Mouse (Mus musculus): ENCODE results near the gene Pkmyt1.
"Not testable (repeated sequence)": the region's sequence is repeated elsewhere in the genome, so short reads cannot be mapped to it uniquely, and the experiment has no call there.

The Pkmyt1 gene

DNA sequence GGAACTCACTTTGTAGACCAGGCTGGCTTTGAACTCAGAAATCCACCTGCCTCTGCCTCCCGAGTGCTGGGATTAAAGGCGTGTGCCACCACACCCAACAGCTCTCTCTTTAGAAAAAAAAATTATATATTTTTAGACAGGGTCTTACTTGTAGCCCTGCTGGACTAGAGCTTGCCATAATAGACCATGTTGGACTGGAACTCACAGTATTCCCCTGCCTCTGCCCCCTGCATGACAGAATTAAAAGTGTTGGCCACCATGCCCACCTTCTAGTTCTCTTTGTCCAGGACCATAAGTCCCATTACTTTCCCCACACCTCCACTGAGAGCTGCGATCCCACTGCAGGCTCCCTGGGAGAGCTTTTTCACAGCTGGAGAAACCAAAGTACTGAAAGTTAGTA is 21.3 kb downstream of the Pkmyt1 start:
- no peak for DNase-seq (ENCODE audit: low read depth, low spot score)

DNA sequence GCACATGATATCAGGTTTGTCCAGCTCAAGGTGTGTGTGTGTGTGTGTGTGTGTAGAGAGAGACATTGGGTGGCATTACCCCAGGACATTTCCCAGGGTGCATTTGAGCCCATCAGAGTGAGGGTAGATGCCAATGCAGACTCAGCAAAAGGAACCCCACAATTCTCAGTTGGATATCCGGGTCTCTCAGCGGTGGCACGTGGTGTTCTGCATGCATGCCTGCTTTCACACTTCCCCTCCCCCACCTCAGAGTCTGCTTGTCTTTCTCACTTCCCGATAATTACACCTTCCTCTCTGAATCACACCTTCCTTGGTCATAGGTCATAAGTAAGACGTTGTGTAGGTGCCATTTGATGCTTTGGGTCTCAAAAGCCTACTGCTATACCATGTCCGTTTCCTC is 21.9 kb downstream of the Pkmyt1 start:
- DNase-seq (ENCODE audit: low read depth, low spot score): no peak

DNA sequence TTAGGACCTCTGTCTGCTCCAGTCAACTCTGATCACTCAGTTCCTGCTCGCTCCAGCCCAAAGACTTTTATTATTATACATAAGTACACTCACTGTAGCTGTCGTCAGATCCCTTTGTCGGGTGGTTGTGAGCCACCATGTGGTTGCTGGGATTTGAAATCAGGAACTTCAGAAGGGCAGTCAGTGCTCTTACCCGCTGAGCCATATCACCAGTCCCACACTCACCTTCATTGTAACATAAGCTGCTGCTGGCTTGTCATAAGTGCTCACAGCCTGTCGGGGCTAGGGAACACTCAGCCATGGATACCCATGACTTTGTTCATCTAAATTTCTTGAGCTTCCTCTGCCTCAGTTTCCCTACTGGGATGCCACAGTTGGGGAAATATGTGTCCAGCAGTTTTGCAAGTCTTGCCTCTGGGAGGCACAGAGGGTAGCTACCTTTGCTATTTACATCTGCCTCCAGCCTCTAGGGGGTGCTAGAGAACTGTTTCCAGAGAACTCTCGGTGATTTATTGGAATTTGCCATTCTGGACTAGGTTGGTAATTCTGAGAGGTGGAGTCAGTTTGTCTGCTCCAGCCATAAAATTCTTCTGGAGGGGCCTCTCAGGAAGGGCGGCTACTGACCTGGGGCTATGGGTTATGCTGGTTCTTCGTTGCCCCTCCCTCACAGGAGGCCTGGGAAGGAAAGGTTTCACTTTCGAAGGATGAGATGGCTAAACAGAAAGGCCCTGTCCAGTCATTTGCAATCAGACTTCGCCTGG is 22.7 kb downstream of the Pkmyt1 start:
- peak; percentile 93 for DNase-seq (ENCODE audit: low read depth, low spot score)

DNA sequence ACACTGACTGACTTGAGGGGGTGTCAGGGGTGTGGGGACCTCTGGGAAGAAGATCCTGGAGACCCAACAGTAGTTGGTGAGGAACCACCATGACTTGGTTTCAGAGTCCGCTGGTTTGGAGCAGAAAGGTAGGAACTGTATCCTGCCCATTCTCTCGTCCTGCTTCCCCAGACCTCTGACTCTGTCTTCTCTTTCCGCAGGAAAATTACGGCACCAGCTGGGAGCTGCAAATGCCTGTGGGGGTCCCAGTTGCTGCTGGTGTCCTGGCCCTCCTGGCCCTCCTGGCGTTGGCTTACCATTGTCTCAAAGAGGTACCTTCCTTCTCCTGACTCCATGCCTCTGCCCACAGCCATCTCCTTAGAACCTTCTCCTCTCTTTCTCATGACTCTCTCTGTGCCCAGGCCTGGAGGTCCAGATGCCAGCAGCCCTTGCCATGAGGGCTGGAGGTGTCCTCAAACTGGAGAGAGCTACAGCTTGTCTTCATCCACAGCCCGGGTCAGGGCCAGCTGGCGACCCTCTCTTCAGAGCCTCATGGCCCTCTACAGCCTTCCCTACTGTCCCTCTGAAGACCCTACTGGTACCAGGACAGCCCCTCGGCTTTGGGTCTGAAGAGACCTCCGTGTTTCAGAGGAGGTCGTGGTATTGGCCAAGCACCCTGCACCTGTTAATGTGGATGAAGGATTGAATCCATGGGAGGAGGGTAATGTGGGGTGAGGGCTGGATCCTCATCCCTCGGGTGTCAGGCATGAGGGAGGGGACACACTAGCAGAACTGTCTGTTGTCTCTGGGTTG is 23.5 kb downstream of the Pkmyt1 start:
- no peak for DNase-seq (ENCODE audit: low read depth, low spot score)

DNA sequence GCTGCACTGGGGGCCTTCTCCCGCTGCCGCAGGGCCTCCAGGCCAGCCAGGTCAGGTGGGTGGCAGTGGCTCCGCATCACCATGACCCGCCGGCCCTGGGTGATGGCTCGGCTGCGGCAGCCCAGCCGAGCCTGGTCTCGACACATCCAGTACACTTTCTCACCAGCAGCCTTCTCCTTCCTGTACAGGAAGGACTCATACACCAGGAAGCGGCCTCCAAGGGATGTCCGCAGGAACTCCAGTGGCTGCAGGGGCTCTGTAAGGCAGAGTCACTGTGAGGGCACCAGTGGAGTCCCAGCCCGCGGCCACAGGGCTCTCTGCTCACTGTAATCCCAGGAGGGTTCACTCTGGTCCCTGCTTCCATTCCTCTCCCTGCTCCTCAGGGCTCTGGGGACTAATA is 29.6 kb downstream of the Pkmyt1 start:
- no peak for DNase-seq (ENCODE audit: low read depth, low spot score)

DNA sequence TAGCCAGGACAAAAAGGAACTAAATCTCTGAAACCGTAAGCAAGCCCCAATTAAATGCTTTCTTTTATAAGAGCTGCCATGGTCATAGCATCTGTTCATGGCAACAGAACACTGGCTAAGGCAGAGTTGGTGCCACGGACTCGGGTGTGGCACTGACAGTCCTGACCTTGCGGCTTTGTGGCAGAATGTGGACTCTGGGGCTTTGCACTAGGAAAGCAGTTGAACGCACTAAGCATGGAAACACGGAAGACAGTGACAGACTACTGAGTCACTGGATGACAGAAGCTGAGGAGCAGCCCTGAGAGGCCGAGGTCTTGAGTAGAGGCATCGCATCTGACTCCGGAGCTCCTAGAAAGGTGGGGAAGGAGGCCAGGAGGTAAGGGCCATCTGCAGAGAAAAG is 31.4 kb downstream of the Pkmyt1 start:
- no peak for DNase-seq (ENCODE audit: low read depth, low spot score)

DNA sequence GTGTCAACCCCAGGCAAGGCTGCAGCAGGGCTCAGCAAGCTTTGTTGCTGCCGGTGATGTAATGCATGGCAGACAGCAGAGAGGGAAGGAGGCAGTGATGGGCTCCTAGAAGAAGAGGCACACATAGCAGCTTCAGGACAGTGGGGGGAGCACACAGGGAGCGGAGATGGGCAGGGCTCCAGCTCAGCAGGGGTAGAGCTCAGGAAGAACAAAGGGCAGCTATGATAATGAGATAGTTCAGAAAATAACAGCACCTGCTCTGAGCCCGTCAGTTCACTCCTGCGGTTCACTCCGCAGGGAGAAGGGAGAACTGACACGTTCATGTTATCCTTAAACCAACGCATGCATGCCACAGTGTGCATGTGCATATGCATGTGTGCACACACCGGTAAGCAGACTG is 32.7 kb downstream of the Pkmyt1 start:
- peak; percentile 87 for DNase-seq (ENCODE audit: low read depth, low spot score)

DNA sequence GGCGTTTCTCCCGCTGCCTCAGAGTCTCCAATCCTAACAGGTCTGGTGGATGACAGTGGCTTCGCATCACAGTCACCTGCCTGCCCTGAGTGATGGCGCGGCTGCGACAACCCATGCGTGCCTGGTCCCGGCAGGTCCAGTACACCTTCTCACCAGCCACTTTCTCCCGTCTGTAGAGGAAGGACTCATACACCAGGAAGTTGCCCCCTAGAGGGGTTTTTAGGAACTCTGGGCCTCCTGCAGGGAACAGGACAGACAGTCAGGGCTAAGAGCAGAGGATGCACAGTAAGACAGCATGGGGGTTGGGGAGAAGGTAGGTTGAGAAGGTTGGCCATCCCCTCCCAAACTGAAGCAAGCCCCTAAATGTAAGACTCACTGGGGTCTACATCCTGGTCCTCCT is 34.1 kb downstream of the Pkmyt1 start:
- DNase-seq (ENCODE audit: low read depth, low spot score): peak; percentile 63

DNA sequence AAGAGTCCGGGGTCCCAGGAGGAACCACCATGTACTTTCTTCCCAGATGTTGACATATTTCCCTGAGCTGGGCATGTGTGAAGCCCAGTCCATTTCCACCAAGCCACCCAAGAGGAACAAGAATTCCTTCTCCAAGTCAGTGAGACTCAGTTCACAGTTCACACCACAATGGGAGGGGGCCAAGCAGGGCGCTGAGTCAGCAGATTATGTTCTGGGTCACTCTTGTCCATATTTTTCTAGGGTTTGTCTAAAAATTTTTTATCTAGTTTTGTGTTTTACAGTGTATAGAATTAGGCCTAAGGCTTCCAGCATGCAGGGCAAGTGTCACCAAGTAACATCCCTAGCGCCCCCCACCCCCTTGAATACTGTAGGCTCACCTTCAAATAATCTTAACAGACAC is 35.0 kb downstream of the Pkmyt1 start:
- no peak for DNase-seq (ENCODE audit: low read depth, low spot score)

DNA sequence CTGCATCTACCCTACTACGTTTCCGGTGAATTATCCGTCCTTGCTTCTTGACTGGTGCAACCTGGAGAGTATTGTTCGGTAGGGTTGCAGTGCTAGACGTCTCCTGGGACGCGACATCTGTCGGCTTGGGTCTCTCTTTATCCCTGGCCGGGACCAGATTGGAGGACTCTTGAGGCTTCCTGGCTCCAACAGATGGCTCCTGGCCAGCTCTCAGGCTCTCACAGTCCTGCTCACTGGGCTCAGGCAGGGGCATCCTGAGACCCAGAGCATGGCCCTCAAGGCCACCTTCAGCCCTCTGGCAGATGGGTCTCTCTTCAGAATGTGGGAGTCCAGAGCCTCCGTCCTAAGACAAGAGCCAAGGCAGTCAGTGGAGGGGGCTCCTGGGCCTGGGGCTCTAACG is 36.8 kb downstream of the Pkmyt1 start:
- no peak for DNase-seq (ENCODE audit: low read depth, low spot score)

DNA sequence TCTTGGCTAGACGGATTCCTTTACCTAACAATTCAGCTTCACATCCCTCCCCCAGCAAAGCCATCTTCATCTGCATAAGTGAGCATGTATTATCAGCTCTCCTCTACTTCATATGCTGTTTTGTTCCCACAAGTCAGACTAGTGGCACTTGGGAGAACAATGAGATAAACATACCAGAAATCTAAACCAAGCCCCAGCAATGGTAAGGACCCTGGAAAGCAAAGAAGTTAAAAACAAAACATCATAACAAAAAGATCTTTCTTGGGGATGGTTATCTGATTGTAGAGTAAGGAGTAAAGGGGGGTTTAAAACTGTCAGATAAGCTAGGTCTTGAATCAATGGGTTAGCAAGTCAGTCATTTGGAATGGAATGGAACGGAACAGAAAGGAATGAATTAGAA is 44.4 kb downstream of the Pkmyt1 start:
- no peak for DNase-seq (ENCODE audit: low read depth, low spot score)

DNA sequence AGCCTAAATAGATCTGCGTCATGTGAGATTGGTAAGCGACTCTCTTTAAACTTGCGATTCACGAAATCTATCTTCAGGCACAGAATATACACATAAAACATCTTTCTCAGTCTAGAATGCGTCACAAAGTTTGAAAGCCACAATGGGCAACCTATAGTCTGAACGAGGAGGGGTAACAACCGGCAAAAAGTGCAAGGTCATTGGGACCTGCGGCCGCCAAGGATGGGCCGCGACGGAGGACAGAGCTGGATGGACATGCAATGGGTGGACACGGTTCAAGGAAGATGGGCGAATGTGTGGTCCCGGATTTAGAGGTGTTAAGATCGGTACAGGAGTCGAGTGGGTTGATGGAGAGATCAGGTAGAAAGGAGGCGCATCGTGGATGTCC is 44.8 kb downstream of the Pkmyt1 start:
- DNase-seq (ENCODE audit: low read depth, low spot score): no peak

DNA sequence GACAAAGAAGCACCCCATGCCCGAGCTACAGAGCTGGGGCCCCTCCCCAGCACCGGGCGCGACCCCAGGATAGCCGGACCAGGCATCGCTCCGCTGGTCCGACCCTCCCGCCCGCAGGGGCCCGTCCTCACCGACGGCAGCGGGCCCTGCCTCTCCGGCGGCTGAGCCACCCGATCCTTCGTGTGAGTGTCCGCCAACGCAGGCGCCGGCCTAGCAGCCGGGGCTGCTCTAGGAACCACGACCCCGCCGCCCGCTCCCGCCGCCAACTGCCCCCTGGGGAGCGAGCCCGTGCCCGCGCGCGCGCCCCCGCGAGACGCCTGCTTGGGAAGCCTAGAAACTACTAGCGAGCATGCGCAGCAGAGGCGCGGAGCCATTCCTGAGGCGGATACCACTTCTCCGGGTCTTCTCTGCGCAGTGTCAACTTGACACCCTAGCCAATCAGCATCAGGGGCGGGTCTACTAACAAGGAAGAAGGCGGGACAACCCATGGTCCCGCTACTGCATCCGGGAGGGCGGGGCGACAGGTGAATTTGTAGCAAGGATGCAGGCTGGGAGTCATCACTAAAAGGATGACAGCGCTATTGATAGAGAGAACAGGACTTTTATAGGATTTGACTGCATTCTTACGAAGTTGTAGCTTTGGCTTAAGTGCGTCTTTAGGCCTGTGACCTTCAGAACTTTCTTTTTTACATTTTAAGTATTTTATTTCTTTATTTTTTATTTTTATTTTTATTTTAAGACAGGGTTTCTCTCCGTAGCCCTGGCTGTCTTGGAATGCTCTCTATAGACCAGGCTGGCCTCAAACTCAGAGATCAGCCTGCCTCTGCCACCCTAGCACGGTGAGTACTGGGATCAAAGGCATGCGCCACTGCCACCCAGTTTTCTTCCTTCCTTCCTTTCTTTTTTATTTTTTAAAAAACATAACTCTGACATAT is 45.4 kb downstream of the Pkmyt1 start, which contains the start of gene Flywch1:
Gene Flywch1 (minus strand): TSS at position 319 of the 935 bp plus-strand sequence.
- peak; percentile 99 for DNase-seq (ENCODE audit: low read depth, low spot score)

DNA sequence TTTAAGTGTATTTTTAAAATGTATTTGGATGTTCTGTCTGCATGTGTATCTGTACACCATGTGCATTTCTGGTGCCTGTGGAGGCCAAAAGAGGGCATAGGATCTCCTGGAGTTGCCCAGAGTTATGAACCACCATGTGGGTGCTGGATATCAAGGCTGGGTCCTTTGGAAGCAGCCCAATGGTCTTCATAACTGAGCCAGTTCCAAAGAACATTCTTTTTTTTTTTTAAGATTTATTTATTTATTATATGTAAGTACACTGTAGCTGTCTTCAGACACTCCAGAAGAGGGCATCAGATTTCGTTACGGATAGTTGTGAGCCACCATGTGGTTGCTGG is 46.1 kb downstream of the Pkmyt1 start:
- not testable (repeated sequence) for DNase-seq (ENCODE audit: low read depth, low spot score)

DNA sequence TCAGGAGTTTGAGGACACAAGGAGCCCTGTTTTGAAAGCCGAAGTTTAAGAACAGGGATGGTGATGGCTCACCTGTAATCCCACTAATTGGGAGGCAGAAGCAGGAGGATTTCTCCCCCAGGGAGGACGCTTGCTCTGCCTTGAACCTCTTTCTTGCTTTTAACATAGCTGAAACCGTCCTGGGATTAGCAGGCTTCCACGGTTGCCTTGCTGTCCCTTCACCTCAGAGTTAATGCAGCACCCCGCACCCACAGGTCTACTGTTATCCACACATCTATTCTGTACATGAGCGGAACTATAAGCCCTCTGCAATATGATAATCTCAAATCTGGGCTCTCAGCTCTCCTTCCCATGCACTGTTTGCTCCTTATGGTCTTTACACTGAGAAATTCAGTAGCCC is 47.5 kb downstream of the Pkmyt1 start:
- no peak for DNase-seq (ENCODE audit: low read depth, low spot score)

DNA sequence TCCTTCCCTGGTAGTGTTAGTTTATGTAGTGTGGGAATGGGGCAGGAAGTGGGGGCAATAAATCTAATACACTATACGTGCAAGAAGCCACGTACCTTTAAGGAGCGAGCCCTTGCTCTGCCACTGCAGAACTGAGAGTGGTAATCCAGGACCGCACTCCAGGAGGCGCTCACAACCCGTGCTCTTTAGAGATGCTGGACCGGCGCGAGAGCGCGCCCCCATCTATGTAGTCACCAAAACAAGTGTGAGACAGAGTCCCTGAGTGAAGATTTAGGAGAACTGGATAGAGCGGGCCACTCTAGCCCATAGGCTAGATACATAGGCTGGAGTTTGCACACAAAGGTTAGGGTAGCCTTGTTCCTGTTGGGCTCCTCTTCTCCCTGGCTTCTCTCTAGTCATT is 48.0 kb downstream of the Pkmyt1 start:
- DNase-seq (ENCODE audit: low read depth, low spot score): peak; percentile 80

DNA sequence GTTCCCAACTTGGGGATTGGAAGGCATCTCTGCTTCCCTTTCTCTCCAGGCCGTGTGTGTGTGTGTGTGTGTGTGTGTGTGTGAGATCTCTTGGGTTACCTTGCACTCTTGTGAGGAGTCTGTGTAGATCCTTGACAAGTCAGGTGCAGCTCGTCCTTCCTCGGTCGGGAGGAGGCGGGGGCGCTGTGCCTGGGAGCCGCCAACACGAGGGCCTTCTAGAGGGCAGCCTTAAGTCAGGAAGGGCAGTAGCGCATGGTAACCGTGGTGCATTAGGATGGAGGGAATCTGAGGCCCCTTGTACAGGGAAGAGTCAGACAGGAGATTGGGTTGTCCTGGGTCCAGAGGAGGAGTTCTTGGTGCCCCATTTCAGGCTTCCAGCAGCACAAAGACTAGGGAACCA is 50.1 kb downstream of the Pkmyt1 start:
- no peak for DNase-seq (ENCODE audit: low read depth, low spot score)

DNA sequence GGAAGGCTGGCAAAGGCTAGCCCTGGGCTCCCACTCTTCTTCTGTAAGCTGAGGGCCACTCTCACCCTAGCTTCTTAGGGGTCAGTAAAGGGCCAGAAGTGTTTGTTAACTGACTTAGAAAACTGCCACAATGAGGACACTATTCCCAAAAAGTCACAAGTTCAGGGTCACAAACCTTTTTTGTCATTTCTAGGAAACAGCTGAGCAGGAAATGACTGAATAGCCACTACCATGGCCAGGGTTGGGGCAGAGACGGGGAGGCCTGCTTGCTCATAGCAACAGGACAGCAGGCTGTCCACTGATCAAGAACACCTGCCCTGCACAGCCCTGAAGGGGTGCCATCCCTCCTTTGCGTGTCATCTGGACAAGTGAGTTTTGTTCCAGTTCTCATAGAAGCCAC is 51.0 kb downstream of the Pkmyt1 start:
- DNase-seq (ENCODE audit: low read depth, low spot score): no peak

DNA sequence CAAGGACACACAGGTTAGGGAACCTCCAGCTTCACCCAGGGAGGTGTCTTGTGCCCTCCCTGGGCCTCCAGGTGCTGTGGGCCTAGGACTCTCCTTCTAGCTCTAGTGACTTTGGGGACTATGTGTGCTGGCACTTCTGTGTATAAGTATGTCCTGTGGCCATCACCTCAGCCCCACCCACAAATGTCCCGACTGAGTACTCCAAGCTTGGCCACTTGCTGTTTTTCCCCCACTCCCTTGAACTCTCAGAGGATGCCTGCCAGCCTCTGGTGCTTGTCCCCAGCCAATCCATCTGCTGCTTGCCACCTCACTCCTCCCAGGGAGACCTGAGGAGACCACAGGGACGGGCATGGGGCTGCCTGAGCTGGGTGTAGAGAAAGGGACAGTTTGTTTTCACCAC is 52.3 kb downstream of the Pkmyt1 start:
- no peak for DNase-seq (ENCODE audit: low read depth, low spot score)

DNA sequence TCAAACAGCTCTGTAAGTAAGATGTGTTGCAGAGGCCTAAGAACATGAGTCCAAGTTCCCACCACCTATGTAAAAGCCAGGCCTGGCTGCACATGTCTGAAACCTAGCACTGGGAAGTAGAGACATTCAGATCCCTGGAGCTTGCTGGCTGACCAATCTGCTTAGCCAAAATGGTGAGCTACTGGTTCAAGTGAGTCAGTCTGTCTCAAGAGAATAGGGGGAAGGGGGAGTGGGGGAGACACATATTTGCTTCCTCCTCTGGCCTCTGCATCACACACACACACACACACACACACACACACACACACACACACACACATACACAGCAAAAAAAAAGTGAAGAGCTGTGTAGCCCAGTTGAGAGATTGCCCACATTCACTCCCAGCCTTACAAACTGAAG is 57.2 kb downstream of the Pkmyt1 start:
- no peak for DNase-seq (ENCODE audit: low read depth, low spot score)

DNA sequence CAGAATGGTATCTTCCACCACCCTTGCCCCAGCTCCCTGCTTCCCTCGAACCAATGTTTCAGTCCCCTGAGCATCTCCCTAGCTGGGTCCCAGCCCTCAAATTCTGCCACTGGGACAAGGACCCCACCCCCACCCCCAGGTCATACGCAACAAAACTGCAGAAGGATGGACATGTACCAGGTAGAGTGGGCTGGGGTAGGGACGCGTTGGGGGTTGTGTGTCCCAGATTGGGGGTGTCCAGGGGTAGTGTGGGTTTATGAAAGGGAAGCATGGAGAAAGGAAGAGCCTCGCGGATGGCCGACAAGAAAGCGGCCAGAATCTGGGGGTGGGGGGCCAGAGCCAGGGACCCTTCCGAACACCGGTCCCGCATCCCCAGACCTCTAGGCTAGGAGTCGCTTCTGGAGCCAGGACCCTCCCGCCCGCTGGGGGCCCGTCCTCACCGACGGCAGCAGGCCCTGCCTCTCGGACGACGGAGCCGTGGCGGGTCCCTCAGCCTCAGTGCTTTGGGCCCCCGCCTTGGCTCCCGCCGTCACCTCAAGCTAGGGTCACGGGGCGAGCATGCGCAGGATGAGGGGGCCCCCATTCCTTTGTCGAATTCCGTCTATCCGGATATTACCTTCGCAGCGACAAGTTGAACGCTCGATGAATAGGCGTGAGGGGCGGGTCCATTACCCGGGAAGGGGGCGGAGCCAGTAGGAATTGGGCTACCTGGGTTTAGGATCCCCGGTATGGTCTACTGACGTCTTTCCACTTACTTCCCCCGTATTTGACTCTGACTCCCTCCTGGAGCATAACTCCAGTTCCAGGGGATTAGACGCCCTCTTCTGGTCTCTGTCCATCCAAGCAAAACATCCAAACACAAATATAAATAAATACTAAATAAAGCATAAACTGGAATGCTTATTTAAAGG is 59.7 kb downstream of the Pkmyt1 start, which contains the start of gene Flywch2:
Gene Flywch2 (minus strand): TSS at position 521 of the 911 bp plus-strand sequence.
- DNase-seq (ENCODE audit: low read depth, low spot score): peak; percentile 92
